ENCODE assay signal across 23 mouse cellular contexts in genomic region chr1:59222101-59222825, GRCm38 (mm10). TPM values are rescaled to one million over a fixed set of nuclear protein-coding genes. Genes with fewer than 3 reads are reported as not detected.
A peak's percentile ranks its signal among the peaks of the same experiment; 100 is the strongest.
DNase-seq lines count a peak whose midpoint lies in the region; ATAC-seq and TF ChIP-seq lines count a peak whose summit lies in the region.
"Had no signal": no experiment of that assay in that cellular context is flagged by ENCODE, and none has a peak within 500 bp of the region (broad histone marks: within the 10 kb centered on the region; RNA-seq: fewer than 3 reads in every experiment).

No protein-coding gene starts in this region.

- no peaks in the 10 kb centered on the region for H3K27me3 ChIP-seq in forebrain, embryonic 15.5 days
- no peaks in the 10 kb centered on the region for H3K27me3 ChIP-seq in forebrain, embryonic 10.5 days (ENCODE audit: poor library complexity, severe bottlenecking)
- no peaks in the 10 kb centered on the region for H3K27me3 ChIP-seq in midbrain, postnatal 0 days (ENCODE audit: insufficient read depth, low read length)
- H3K27me3 ChIP-seq in midbrain, embryonic 10.5 days (ENCODE audit: low read depth, poor library complexity, severe bottlenecking), result no peaks in the 10 kb centered on the region
- H3K27me3 ChIP-seq: CH12.LX; embryonic facial prominence, embryonic 15.5 days; limb, embryonic 15.5 days; liver, embryonic 15.5 days; midbrain, embryonic 12.5 days; neural tube, embryonic 13.5 days had no signal

- peak; percentile 43 for ATAC-seq in forebrain, embryonic 15.5 days (replicated peaks)
- no peak for ATAC-seq in midbrain, postnatal 0 days (ENCODE audit: low FRiP score)
- ATAC-seq: hindbrain, embryonic 16.5 days; intestine, postnatal 0 days had no signal

- no peak for TF ChIP-seq CTCF in midbrain, postnatal 0 days (IDR thresholded peaks at IDR 0.05)

- WGBS in forebrain, embryonic 15.5 days, result 88% methylated on average over 7 of the region's 7 CpGs
- WGBS in forebrain, embryonic 10.5 days, result 93% methylated on average over 7 of the region's 7 CpGs
- WGBS in midbrain, postnatal 0 days, result 92% methylated on average over 7 of the region's 7 CpGs
- 95% methylated on average over 7 of the region's 7 CpGs for WGBS in midbrain, embryonic 10.5 days

- no peak overlapping the region for H3K4me3 ChIP-seq in forebrain, embryonic 15.5 days
- no peak overlapping the region for H3K4me3 ChIP-seq in forebrain, embryonic 10.5 days
- no peak overlapping the region for H3K4me3 ChIP-seq in midbrain, postnatal 0 days (ENCODE audit: low read depth, low read length)
- H3K4me3 ChIP-seq in midbrain, embryonic 10.5 days, result no peak overlapping the region
- H3K4me3 ChIP-seq: embryonic facial prominence, embryonic 15.5 days; limb, embryonic 15.5 days; liver, embryonic 15.5 days; midbrain, embryonic 12.5 days; neural tube, embryonic 13.5 days had no signal

- H3K27ac ChIP-seq in forebrain, embryonic 15.5 days (replicated peaks), result peak overlapping the region; percentile 52
- H3K27ac ChIP-seq in forebrain, embryonic 10.5 days, result no peak overlapping the region
- no peak overlapping the region for H3K27ac ChIP-seq in midbrain, postnatal 0 days (ENCODE audit: low read depth, low read length)
- no peak overlapping the region for H3K27ac ChIP-seq in midbrain, embryonic 10.5 days (replicated peaks)
- H3K27ac ChIP-seq: embryonic facial prominence, embryonic 15.5 days; kidney, postnatal 0 days; limb, embryonic 15.5 days; liver, embryonic 15.5 days; midbrain, embryonic 12.5 days; neural tube, embryonic 13.5 days had no signal

- no peak overlapping the region for H3K4me2 ChIP-seq in forebrain, embryonic 15.5 days (replicated peaks)
- H3K4me2 ChIP-seq in midbrain, postnatal 0 days (ENCODE audit: low read depth, low read length, poor library complexity, severe bottlenecking), result no peak overlapping the region
- H3K4me2 ChIP-seq: embryonic facial prominence, embryonic 15.5 days; limb, embryonic 15.5 days; liver, embryonic 15.5 days; midbrain, embryonic 12.5 days; neural tube, embryonic 13.5 days had no signal

- 0 out of 2 replicates have a peak, but pooled peaks cover 3% of the 10 kb centered on the region for H3K4me1 ChIP-seq in forebrain, embryonic 15.5 days
- H3K4me1 ChIP-seq in forebrain, embryonic 10.5 days, result peaks cover 6% of the 10 kb centered on the region; the same call in 1 of the 2 replicates
- H3K4me1 ChIP-seq in midbrain, postnatal 0 days (ENCODE audit: insufficient read depth, low read length), result no peaks in the 10 kb centered on the region
- H3K4me1 ChIP-seq in midbrain, embryonic 10.5 days, result peaks cover 7% of the 10 kb centered on the region
- H3K4me1 ChIP-seq: embryonic facial prominence, embryonic 15.5 days; limb, embryonic 15.5 days; liver, embryonic 15.5 days; midbrain, embryonic 12.5 days; neural tube, embryonic 13.5 days had no signal

- H3K36me3 ChIP-seq in forebrain, embryonic 15.5 days, result no peaks in the 10 kb centered on the region
- H3K36me3 ChIP-seq in forebrain, embryonic 10.5 days (replicated peaks), result peaks cover 5% of the 10 kb centered on the region; the same call in 1 of the 2 replicates
- H3K36me3 ChIP-seq in midbrain, postnatal 0 days (ENCODE audit: insufficient read depth, low read length), result peaks cover 5% of the 10 kb centered on the region
- no peaks in the 10 kb centered on the region for H3K36me3 ChIP-seq in midbrain, embryonic 10.5 days
- H3K36me3 ChIP-seq: midbrain, embryonic 12.5 days had no signal

- no peaks in the 10 kb centered on the region for H3K9me3 ChIP-seq in forebrain, embryonic 15.5 days
- no peaks in the 10 kb centered on the region for H3K9me3 ChIP-seq in forebrain, embryonic 10.5 days
- no peaks in the 10 kb centered on the region for H3K9me3 ChIP-seq in midbrain, postnatal 0 days (ENCODE audit: low read length)
- H3K9me3 ChIP-seq in midbrain, embryonic 10.5 days (replicated peaks), result no peaks in the 10 kb centered on the region
- H3K9me3 ChIP-seq: embryonic facial prominence, embryonic 15.5 days; limb, embryonic 15.5 days; liver, embryonic 15.5 days; midbrain, embryonic 12.5 days; neural tube, embryonic 13.5 days had no signal

- no peak overlapping the region for H3K9ac ChIP-seq in forebrain, embryonic 15.5 days (replicated peaks)
- H3K9ac ChIP-seq in midbrain, postnatal 0 days (replicated peaks; ENCODE audit: low read length, poor library complexity, severe bottlenecking), result no peak overlapping the region
- H3K9ac ChIP-seq: embryonic facial prominence, embryonic 15.5 days; limb, embryonic 15.5 days; liver, embryonic 15.5 days; midbrain, embryonic 12.5 days; neural tube, embryonic 13.5 days had no signal

- DNase-seq in forebrain, embryonic 10.5 days (ENCODE audit: extremely low spot score, low spot score), result no peak
- peak; percentile 40 for DNase-seq in midbrain, postnatal 0 days (ENCODE audit: low spot score)
- DNase-seq in midbrain, embryonic 10.5 days (ENCODE audit: low spot score), result no peak
- peak; percentile 89 for DNase-seq in cerebellum, adult 9-11 months
- no peak for DNase-seq in retina, embryonic 14.5 days (ENCODE audit: low spot score)
- no peak for DNase-seq in right cerebral cortex, postnatal 4 days
- DNase-seq: adrenal gland, postnatal 14 days; heart, postnatal 36 days; spleen, adult 18-20 months; thymus, postnatal 36 days had no signal

RNA-seq across cellular contexts. Expression of gene Als2, which starts 14.8 kb away (rescaled TPM):
- 18.0 and 20.6 TPM in 2 replicates for polyA plus RNA-seq in forebrain, embryonic 15.5 days (2015; fragmentation: Nextera tagmentation; extraction: Ambion mirVana)
- polyA plus RNA-seq in forebrain, embryonic 10.5 days (2016; fragmentation: Nextera tagmentation; extraction: Ambion mirVana), result 16.3 and 17.4 TPM in 2 replicates
- 37.7 and 39.8 TPM in 2 replicates for total RNA-seq in midbrain, postnatal 0 days (2014; rRNA removed)
- polyA plus RNA-seq in midbrain, postnatal 0 days (2015; fragmentation: Nextera tagmentation; extraction: Ambion mirVana), result 12.3 and 13.2 TPM in 2 replicates
- polyA plus RNA-seq in midbrain, embryonic 10.5 days (2016; fragmentation: Nextera tagmentation; extraction: Ambion mirVana), result 14.0 and 17.1 TPM in 2 replicates

RNA-seq across cellular contexts. Expression of gene Cdk15, which starts 34.4 kb away (rescaled TPM):
- polyA plus RNA-seq in forebrain, embryonic 15.5 days (2015; fragmentation: Nextera tagmentation; extraction: Ambion mirVana), result 0.20 and 0.47 TPM in 2 replicates
- polyA plus RNA-seq in forebrain, embryonic 10.5 days (2016; fragmentation: Nextera tagmentation; extraction: Ambion mirVana), result 0.29 and 0.73 TPM in 2 replicates
- 0.66 and 1.1 TPM in 2 replicates for total RNA-seq in midbrain, postnatal 0 days (2014; rRNA removed)
- polyA plus RNA-seq in midbrain, postnatal 0 days (2015; fragmentation: Nextera tagmentation; extraction: Ambion mirVana), result 1.7 and 2.1 TPM in 2 replicates
- 0.77 and 0.82 TPM in 2 replicates for polyA plus RNA-seq in midbrain, embryonic 10.5 days (2016; fragmentation: Nextera tagmentation; extraction: Ambion mirVana)
- total RNA-seq: adrenal gland, postnatal 14 days; heart, postnatal 36 days; MEL had no signal
- polyA plus RNA-seq: heart, embryonic 14.5 days; intestine, postnatal 0 days; liver, embryonic 15.5 days; lung, embryonic 16.5 days had no signal

RNA-seq across cellular contexts. Expression of gene Mpp4, which starts 59.1 kb away (rescaled TPM):
- 0.76 and 0.77 TPM in 2 replicates for polyA plus RNA-seq in forebrain, embryonic 15.5 days (2015; fragmentation: Nextera tagmentation; extraction: Ambion mirVana)
- polyA plus RNA-seq in forebrain, embryonic 10.5 days (2016; fragmentation: Nextera tagmentation; extraction: Ambion mirVana), result 0.14 and 0.20 TPM in 2 replicates
- total RNA-seq in midbrain, postnatal 0 days (2014; rRNA removed), result 2.6 and 4.4 TPM in 2 replicates
- polyA plus RNA-seq in midbrain, postnatal 0 days (2015; fragmentation: Nextera tagmentation; extraction: Ambion mirVana), result 0.58 and 0.64 TPM in 2 replicates
- polyA plus RNA-seq in midbrain, embryonic 10.5 days (2016; fragmentation: Nextera tagmentation; extraction: Ambion mirVana), result 0.25 and 0.33 TPM in 2 replicates

Comparison
In these comparisons a context has a peak if more than half of its experiments do, and no peak if none do; other contexts are left out.
1. DNase-seq: peak in midbrain, postnatal 0 days (single experiment) and cerebellum, adult 9-11 months (single experiment); none in forebrain, embryonic 10.5 days (single experiment), midbrain, embryonic 10.5 days (single experiment), retina, embryonic 14.5 days (single experiment) and right cerebral cortex, postnatal 4 days (single experiment).